Mouse (Mus musculus) megakaryocyte, embryonic 14.5 days (primary cell): Measurements from ENCODE around the gene Tsc2.

Source experiments
- FLI1 ChIP-seq: IDR thresholded peaks from 2 replicates; pipeline ENCODE4 v1.6.1; 2012; ENCODE audit warnings: low read length, inconsistent platforms, mixed read lengths
- GATA1 ChIP-seq: IDR thresholded peaks from 3 replicates; pipeline ENCODE4 v1.6.1; 2012; ENCODE audit warnings: mixed read lengths, low read length, inconsistent platforms, borderline replicate concordance

- TF ChIP-seq GATA1 (no peak), FLI1 (no peak)
Observed at GRCm38 (mm10) chr17:24610711-24611110, 21.7 kb downstream of the Tsc2 start.
